Mouse (Mus musculus): ENCODE measurements at regions not wholly inside any gene's neighbourhood (a gene's known extent, or its start where the extent isn't known, plus 50 kb on each side); places are given as distances from the start of the nearest gene placed in this dataset.

- no peak for DNase-seq
These were observed 51.4 kb upstream of the Tnfaip3 start for GRCm38 (mm10) chr10:19066821-19067350.
